Mouse (Mus musculus) limb, embryonic 14.5 days (tissue): ENCODE data around the gene Cbx5. TPM values are rescaled to one million over a fixed set of nuclear protein-coding genes. Genes with fewer than 3 reads are reported as not detected.
A peak's percentile ranks its signal among the peaks of the same experiment; 100 is the strongest.
"Not testable (repeated sequence)": the region's sequence is repeated elsewhere in the genome, so short reads cannot be mapped to it uniquely, and the experiment has no call there.

Experiments used
- ATAC-seq: fragments of 200-750 bp; cut with Nextera tagmentation; 2 replicates; pipeline ENCODE4 v1.8.0; 2017; ENCODE audit warnings: low read depth, moderate number of reproducible peaks, moderate TSS enrichment; ENCODE audit not compliant: low FRiP score
- DNase-seq: peaks from one replicate; pipeline ENCODE4 v3.0.0-alpha.2; 2015; ENCODE audit warnings: low spot score
- H3K27ac ChIP-seq: fragments of 300-500 bp; sonication (generic); replicated peaks from 2 replicates; pipeline ENCODE4 v1.5.1; 2014; ENCODE audit warnings: low read depth, mild to moderate bottlenecking, low read length, moderate library complexity, mixed read lengths
- H3K27me3 ChIP-seq: fragments of 300-500 bp; sonication (generic); 2 replicates; pipeline ENCODE4 v1.6.1; 2014; ENCODE audit warnings: low read length, mixed read lengths; ENCODE audit not compliant: control insufficient read depth, insufficient read depth
- H3K36me3 ChIP-seq: fragments of 300-500 bp; sonication (generic); 2 replicates; pipeline ENCODE4 v1.6.1; 2014; ENCODE audit warnings: mild to moderate bottlenecking, low read length, moderate library complexity, mixed read lengths; ENCODE audit not compliant: control insufficient read depth, insufficient read depth
- H3K4me1 ChIP-seq: fragments of 300-500 bp; sonication (generic); 2 replicates; pipeline ENCODE4 v1.6.1; 2014; ENCODE audit warnings: antibody characterized with exemption, low read length, mixed read lengths; ENCODE audit not compliant: control insufficient read depth, insufficient read depth
- H3K4me2 ChIP-seq: fragments of 300-500 bp; sonication (generic); replicated peaks from 2 replicates; pipeline ENCODE4 v1.6.1; 2014; ENCODE audit warnings: low read depth, mild to moderate bottlenecking, low read length, moderate library complexity; ENCODE audit not compliant: severe bottlenecking
- H3K4me3 ChIP-seq: fragments of 300-500 bp; sonication (generic); replicated peaks from 2 replicates; pipeline ENCODE4 v1.5.1; 2014; ENCODE audit warnings: low read length
- H3K9ac ChIP-seq: fragments of 300-500 bp; sonication (generic); 2 replicates; pipeline ENCODE4 v1.6.1; 2014; ENCODE audit warnings: mild to moderate bottlenecking, low read depth, low read length, moderate library complexity; ENCODE audit not compliant: severe bottlenecking
- H3K9me3 ChIP-seq: fragments of 300-500 bp; sonication (generic); 2 replicates; pipeline ENCODE4 v1.6.1; 2016; ENCODE audit warnings: low read length; ENCODE audit not compliant: control insufficient read depth
- POLR2A ChIP-seq: fragments of 200-500 bp; IDR thresholded peaks from 2 replicates; pipeline ENCODE4 v1.8.0; 2012; ENCODE audit warnings: inconsistent platforms, mild to moderate bottlenecking, moderate library complexity, borderline replicate concordance; ENCODE audit not compliant: insufficient read depth, insufficient read length; ENCODE audit errors: extremely low read depth
- whole genome bisulfite sequencing: fragments of 180-500 bp; shearing (Covaris S2); extraction: QIAGEN DNeasy Blood & Tissue Kit; methylation state at CpG from one replicate; pipeline ENCODE4 v1.1.7; 2014; 5-methylcytosine and 5-hydroxymethylcytosine counted together
- polyA plus RNA-seq, 2 experiments: library from polyadenylated mRNA; depleted of rRNA in 1 of 2; stranded (reverse) in 1 of 2; unstranded in 1 of 2; fragments of >200 nt; fragmentation: Nextera tagmentation in 1 of 2; extraction: Ambion mirVana in 1 of 2; gene quantifications; 2 replicates each; pipeline versions ENCODE4 v1.2.1 to v1.2.3; 2012 to 2014

The Cbx5 gene
- polyA plus RNA-seq, 2 experiments, result 78.3 to 122 TPM

DNA sequence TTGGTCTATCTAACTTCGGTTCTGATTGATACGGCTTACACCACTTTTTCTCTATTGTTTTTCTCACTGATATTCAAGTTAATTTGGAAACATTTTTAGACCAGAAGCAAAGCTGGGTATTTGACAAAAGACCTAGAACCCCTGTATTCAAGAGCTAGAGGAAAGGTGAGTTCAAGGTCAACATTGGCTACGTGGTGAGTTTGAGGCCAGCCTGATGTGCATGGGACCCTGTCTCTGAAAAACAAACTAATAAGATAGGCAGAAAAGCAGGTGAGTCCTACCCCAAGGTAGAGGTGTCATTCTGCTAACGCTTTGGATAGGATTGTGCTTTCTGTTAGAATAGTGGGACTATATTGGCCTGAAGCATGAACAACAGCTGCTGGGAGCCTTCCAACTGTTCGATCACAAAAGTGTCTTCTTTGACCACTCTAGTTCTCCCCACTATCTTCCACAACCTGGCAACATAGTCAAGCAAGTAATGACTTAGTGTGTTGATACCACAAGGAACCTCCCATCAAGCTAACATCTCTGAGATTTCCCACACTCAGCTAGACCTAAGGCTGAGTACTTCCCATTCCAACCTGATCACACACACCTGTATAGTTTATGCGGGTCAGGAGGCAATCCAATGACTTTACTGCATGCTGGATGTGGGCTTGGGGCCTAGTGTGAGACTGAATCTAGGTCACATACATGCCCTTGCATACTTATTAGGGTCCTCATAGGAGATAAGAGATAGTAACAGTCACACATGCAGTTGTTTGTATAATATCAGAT is 16.8 kb upstream of the Cbx5 start:
- peaks cover 8% of the 10 kb centered on the region for H3K4me1 ChIP-seq
- H3K9me3 ChIP-seq, result no peaks in the 10 kb centered on the region
- H3K36me3 ChIP-seq, result no peaks in the 10 kb centered on the region
- no peaks in the 10 kb centered on the region for H3K27me3 ChIP-seq
- no peak overlapping the region for H3K9ac ChIP-seq
- no peak overlapping the region for H3K27ac ChIP-seq
- TF ChIP-seq POLR2A, result no peak
- no peak overlapping the region for H3K4me2 ChIP-seq
- DNase-seq (no peak), ATAC-seq (no peak)
- no peak overlapping the region for H3K4me3 ChIP-seq
- WGBS, result 88% methylated on average over 6 of the region's 6 CpGs

DNA sequence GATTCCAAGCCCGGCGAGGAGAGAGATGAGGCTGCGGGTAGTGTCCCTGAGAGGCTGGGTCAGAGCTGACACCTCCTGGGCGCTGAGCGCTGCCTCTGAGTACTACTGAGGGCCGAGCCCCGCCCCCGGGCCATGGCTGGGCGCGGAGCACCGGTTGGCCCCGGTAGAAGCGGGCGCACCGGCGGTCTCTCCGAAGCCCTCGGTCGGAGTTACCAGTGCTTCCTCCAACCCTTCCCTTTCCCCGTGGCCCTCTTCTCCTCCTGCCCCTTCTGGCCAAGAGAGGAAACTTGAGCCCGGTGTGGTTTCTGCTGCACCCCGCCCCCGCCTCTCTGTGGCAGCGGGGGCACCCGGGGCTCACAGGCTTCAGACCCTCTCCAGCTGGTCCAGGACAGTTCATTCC is 15.6 kb upstream of the Cbx5 start:
- H3K9ac ChIP-seq, result peak overlapping the region; percentile 63
- DNase-seq (peak; percentile 30), ATAC-seq (peak; percentile 59)
- no peak overlapping the region for H3K27ac ChIP-seq
- H3K36me3 ChIP-seq, result no peaks in the 10 kb centered on the region
- H3K9me3 ChIP-seq, result no peaks in the 10 kb centered on the region
- TF ChIP-seq POLR2A, result no peak
- peaks cover 8% of the 10 kb centered on the region for H3K4me1 ChIP-seq
- H3K4me2 ChIP-seq, result peak overlapping the region; percentile 93
- under 1% methylated on average over 25 of the region's 25 CpGs for WGBS
- H3K27me3 ChIP-seq, result no peaks in the 10 kb centered on the region
- peak overlapping the region; percentile 37 for H3K4me3 ChIP-seq

- Histone ChIP-seq H3K4me2 (no peak overlapping the region), H3K9me3 (no peaks in the 10 kb centered on the region), H3K4me3 (no peak overlapping the region), H3K27ac (no peak overlapping the region), H3K27me3 (no peaks in the 10 kb centered on the region), H3K36me3 (peaks cover 8% of the 10 kb centered on the region), H3K9ac (no peak overlapping the region), H3K4me1 (peaks cover 8% of the 10 kb centered on the region)
- WGBS, result 100% methylated on average over 1 of the region's 1 CpGs
- DNase-seq, result no peak
- ATAC-seq, result no peak
- TF ChIP-seq POLR2A, result no peak
Measured at GRCm38 (mm10) chr15:103253352-103253751, 13.7 kb upstream of the Cbx5 start.

GRCm38 (mm10) chr15:103252660-103253059 is 13.0 kb upstream of the Cbx5 start:
- Histone ChIP-seq H3K9me3 (no peaks in the 10 kb centered on the region), H3K9ac (no peak overlapping the region), H3K36me3 (peaks cover 15% of the 10 kb centered on the region), H3K27me3 (no peaks in the 10 kb centered on the region), H3K4me3 (no peak overlapping the region), H3K4me2 (no peak overlapping the region), H3K27ac (no peak overlapping the region), H3K4me1 (peaks cover 8% of the 10 kb centered on the region)
- DNase-seq (no peak), ATAC-seq (no peak)
- 89% methylated on average over 3 of the region's 3 CpGs for WGBS
- TF ChIP-seq POLR2A, result no peak

DNA sequence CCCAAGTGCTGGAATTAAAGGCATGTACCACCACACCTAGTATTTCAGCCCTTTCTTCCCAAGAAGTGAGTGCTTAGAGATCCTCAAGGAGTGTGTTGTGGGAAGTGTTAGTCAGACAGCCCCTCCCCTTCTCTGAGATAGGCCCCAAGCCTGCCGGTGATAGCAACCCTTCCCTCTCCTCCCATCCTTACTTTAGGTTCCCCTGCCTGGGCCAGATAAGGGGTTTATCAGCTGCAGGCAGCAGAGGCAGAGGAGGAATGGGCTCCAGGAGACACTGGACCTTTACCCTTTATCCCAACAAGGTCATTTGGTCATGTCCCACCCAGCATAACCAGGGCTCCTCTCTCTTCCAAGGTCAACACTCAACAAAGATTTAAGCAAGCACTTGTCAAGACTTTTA is 12.0 kb upstream of the Cbx5 start:
- Histone ChIP-seq H3K4me1 (peaks cover 8% of the 10 kb centered on the region), H3K4me3 (no peak overlapping the region), H3K36me3 (peaks cover 26% of the 10 kb centered on the region), H3K9me3 (no peaks in the 10 kb centered on the region), H3K4me2 (no peak overlapping the region), H3K9ac (no peak overlapping the region), H3K27ac (no peak overlapping the region), H3K27me3 (no peaks in the 10 kb centered on the region)
- no peak for TF ChIP-seq POLR2A
- WGBS, result 43% methylated on average over 1 of the region's 1 CpGs
- no peak for DNase-seq
- ATAC-seq, result no peak

DNA sequence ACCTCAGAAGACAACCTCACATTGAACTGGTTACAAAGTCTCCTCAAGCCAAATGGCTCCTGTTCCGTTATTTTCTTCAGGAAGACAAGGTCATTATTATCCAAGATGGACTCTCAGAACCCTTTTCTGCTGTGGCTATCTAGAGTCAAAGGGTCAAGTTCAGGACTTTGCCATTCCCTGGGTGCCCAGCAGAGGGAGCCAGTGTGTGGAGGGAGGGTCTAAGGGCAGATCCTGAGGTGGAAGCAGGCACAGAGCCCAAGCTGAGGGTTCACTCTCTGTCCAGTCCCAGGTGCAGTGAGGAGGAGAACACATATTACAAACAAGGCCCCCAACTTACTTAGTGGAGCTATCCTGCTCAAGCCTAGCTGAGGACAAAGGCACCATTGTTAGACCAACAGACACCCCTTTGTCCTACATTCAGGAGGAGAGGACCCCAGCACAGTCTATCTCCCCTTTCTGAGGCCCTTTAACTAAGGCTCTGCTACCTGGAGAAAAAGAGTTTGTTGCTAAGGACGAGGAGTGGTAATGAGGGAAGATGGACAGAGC is 10.7 kb upstream of the Cbx5 start:
- no peak for ATAC-seq
- Histone ChIP-seq H3K9me3 (no peaks in the 10 kb centered on the region), H3K27ac (0 out of 2 replicates have a peak overlapping the region, but pooled peaks have one; percentile 13), H3K4me3 (no peak overlapping the region), H3K4me2 (no peak overlapping the region), H3K27me3 (no peaks in the 10 kb centered on the region), H3K4me1 (peaks cover 8% of the 10 kb centered on the region), H3K9ac (no peak overlapping the region), H3K36me3 (peaks cover 39% of the 10 kb centered on the region)
- DNase-seq, result no peak
- WGBS, result 27% methylated on average over 2 of the region's 2 CpGs
- TF ChIP-seq POLR2A, result no peak

- peaks cover 45% of the 10 kb centered on the region for H3K36me3 ChIP-seq
- H3K4me2 ChIP-seq, DNase-seq, H3K9me3 ChIP-seq, ATAC-seq, H3K27me3 ChIP-seq, H3K9ac ChIP-seq, H3K4me3 ChIP-seq, H3K4me1 ChIP-seq, H3K27ac ChIP-seq: not testable (repeated sequence)
- WGBS, result 88% methylated on average over 6 of the region's 6 CpGs
Measured at GRCm38 (mm10) chr15:103249511-103249910, 9.9 kb upstream of the Cbx5 start.
